Mouse (Mus musculus) subcutaneous adipose tissue, adult 2 months (tissue): ENCODE measurements around the gene Prss23. TPM values are rescaled to one million over a fixed set of nuclear protein-coding genes. Genes with fewer than 3 reads are reported as not detected.

Experiments
- polyA plus RNA-seq: library from polyadenylated mRNA; depleted of rRNA; stranded (reverse); fragments of >200 nt; gene quantifications from 2 replicates; pipeline ENCODE4 v1.2.3, GENCODE M21; 2012; ENCODE audit warnings: low replicate concordance; rRNA removed

The Prss23 gene
- 239 and 548 TPM in 2 replicates for polyA plus RNA-seq

DNA sequence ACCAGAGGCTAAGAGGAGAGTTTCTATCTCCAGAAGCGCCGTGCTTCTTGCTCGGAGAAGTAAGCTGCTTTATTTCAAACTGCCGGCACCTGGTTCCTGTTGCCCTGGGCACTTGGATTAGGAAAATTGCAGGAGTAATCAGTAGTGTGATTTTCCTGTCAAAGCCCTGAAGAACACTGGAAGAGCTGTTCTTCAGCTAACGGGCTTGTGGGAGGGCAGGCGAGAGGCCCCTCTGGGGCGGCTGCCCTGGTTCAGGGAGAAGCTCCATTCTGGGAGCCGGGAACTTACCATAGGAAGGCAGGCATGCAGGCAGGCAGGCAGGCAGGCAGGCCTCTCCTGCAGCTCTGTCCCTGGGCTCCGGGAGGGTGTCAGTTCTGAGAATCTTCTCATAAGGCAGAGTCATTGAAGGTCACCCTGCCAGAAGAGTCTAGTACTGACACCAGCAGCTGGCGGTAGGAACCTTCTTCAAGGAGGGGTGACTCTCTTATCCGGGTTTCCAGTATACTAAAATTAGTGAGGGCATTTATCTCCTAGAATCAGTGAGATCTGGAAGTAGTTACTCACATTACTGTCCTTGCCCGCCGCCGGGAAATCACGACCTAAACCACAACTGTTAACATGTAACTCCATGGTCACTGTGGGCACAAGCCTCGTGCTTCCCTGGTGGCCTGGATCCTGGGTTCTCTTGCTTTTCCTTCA, at the start of gene Prss23:
TSS of gene Prss23 (minus strand) at position 457 of the 699 bp plus-strand sequence.

Other genes with a start within 250 kb of the Prss23 start
- 93.4 and 257 TPM in 2 replicates for gene Tmem135, start 123.0 kb downstream of the Prss23 start, polyA plus RNA-seq
- 31.7 and 145 TPM in 2 replicates for gene Fzd4, start 122.8 kb downstream of the Prss23 start, polyA plus RNA-seq
- gene Me3, start 105.2 kb upstream of the Prss23 start, polyA plus RNA-seq: 4.0 and 16.5 TPM in 2 replicates